Mouse (Mus musculus) thymus, postnatal 14 days (tissue): ENCODE measurements around the gene Kif6.

Experiments
- DNase-seq: peaks from one replicate; pipeline ENCODE4 v3.0.0; 2021

Kif6 gene

GRCm38 (mm10) chr17:49666728-49667127 lies 51.8 kb downstream of the Kif6 start:
- no peak for DNase-seq

- no peak for DNase-seq
Observed at GRCm38 (mm10) chr17:49668296-49668695, 53.4 kb downstream of the Kif6 start.

GRCm38 (mm10) chr17:49671921-49672339 lies 57.0 kb downstream of the Kif6 start:
- no peak for DNase-seq

GRCm38 (mm10) chr17:49672421-49672820 lies 57.5 kb downstream of the Kif6 start:
- DNase-seq: no peak

- no peak for DNase-seq
Observed at GRCm38 (mm10) chr17:49675629-49676028, 60.7 kb downstream of the Kif6 start.

- DNase-seq: no peak
Observed at GRCm38 (mm10) chr17:49681410-49681809, 66.5 kb downstream of the Kif6 start.

GRCm38 (mm10) chr17:49684146-49684545 lies 69.2 kb downstream of the Kif6 start:
- DNase-seq: no peak

- no peak for DNase-seq
Observed at GRCm38 (mm10) chr17:49690607-49691454, 75.9 kb downstream of the Kif6 start.

- DNase-seq: no peak
Observed at GRCm38 (mm10) chr17:49691455-49691805, 76.5 kb downstream of the Kif6 start.

GRCm38 (mm10) chr17:49693206-49693605 lies 78.3 kb downstream of the Kif6 start:
- no peak for DNase-seq

- DNase-seq: no peak
Observed at GRCm38 (mm10) chr17:49697220-49697619, 82.3 kb downstream of the Kif6 start.

GRCm38 (mm10) chr17:49703492-49704249 lies 88.7 kb downstream of the Kif6 start:
- no peak for DNase-seq

GRCm38 (mm10) chr17:49709192-49709591 lies 94.3 kb downstream of the Kif6 start:
- no peak for DNase-seq

GRCm38 (mm10) chr17:49710101-49710630 lies 95.2 kb downstream of the Kif6 start:
- DNase-seq: no peak

GRCm38 (mm10) chr17:49726206-49726605 lies 111.3 kb downstream of the Kif6 start:
- DNase-seq: no peak

GRCm38 (mm10) chr17:49726976-49727375 lies 112.0 kb downstream of the Kif6 start:
- DNase-seq: no peak

- DNase-seq: no peak
Observed at GRCm38 (mm10) chr17:49727428-49728045, 112.6 kb downstream of the Kif6 start.

- DNase-seq: no peak
Observed at GRCm38 (mm10) chr17:49729856-49730255, 114.9 kb downstream of the Kif6 start.

- no peak for DNase-seq
Observed at GRCm38 (mm10) chr17:49732706-49733105, 117.8 kb downstream of the Kif6 start.

GRCm38 (mm10) chr17:49734079-49734478 lies 119.1 kb downstream of the Kif6 start:
- no peak for DNase-seq

- no peak for DNase-seq
Observed at GRCm38 (mm10) chr17:49734776-49735175, 119.8 kb downstream of the Kif6 start.

GRCm38 (mm10) chr17:49736364-49736763 lies 121.4 kb downstream of the Kif6 start:
- no peak for DNase-seq

- no peak for DNase-seq
Observed at GRCm38 (mm10) chr17:49737217-49737774, 122.4 kb downstream of the Kif6 start.
